Mouse (Mus musculus) ovary, postnatal 10 days (tissue): ENCODE results near the gene Mrpl16.

ENCODE experiments used
- DNase-seq: peaks from one replicate; pipeline ENCODE4 v3.0.0; 2022; ENCODE audit warnings: low spot score

Gene Mrpl16

DNA sequence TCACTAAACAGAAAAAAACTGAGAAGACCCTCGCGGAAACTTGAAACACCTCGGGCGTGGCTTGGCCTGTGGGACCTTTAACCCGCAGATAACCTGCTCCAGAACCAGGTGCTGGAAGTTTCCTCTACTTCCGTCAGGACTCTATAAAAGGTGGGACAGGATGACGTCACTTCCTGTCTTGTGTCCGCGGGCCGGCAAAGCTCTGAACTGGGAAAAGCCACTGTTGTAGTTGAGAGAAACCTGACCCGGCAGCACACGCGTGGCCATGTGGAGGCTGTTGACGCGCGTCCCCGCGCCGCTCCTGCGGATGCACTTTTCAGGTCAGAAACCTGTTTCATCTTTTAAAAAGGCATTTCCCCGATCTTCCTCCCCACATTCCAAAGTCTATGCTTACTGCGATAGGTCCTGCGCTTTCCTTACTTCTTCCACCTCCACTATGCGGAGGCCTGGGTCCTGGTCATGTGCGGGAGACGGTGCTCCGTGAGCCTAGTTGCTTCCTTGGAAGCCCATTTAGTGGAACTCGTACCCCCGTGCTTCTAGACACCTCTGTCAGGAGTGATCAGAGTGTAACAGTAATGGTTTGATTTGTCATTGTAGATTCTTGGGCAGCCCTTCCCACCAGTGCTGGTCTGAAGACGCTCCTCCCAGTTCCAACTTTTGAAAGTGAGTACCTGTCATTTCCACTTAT is at the start of gene Mrpl16:
Mrpl16 (plus strand) TSS at position 187 of the 688 bp plus-strand sequence.
- peak; percentile 67 for DNase-seq

DNA sequence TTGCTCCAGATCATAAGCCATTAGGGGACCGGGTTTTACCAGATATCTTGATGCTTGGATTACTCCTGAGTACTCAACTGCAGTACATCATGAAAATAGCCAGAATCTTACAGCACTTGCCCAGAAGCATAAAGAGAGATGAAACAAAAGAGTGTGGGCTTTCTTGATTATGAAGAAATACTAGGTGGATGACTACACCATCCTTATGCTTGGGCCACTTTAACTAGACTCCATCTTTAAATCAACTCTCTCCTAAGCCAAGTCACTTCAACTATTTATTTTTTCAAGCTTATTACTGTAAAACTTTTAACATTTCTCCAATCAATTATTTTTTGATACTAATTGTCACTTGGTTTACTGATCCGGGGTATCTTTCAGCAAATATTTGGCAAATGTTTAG is 46.3 kb upstream of the Mrpl16 start:
- no peak for DNase-seq

DNA sequence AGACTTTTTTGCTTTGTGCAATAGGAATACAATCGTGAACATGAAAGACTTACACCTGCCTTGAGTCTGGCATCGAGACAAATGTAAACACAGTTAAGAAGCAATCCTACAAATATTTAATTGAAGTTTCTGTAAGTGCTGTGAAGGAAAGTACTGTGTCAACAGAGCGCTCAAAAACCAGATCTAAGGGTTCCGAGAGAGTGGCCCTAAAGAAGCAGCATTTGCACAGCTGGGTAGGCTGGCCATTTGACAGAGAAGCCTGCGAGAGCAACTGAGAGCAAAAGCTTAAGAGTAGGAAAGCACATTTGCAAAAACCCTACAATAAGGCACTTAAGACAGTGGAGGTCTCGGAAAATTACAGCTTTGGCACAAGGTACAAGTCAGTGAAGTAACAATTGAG is 45.9 kb upstream of the Mrpl16 start:
- DNase-seq, result no peak

DNA sequence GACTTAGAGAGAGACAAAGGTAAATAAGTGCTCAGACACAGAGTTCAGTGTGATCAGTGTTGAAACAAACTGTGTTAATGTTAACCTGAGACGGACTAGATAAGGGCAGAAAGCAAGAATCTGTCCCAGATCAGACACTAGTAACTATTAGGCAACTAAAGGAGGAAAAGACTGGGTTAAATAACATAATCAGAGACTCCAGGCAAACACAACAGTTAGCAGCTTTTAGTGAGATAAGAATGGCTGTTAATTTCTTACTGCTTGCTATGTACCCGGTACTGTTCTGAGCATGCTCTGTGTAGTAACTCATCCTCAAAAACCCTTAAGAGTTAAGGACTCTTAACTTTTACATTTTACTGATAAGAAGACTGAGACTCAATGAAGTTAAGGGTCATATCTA is 44.3 kb upstream of the Mrpl16 start:
- no peak for DNase-seq

DNA sequence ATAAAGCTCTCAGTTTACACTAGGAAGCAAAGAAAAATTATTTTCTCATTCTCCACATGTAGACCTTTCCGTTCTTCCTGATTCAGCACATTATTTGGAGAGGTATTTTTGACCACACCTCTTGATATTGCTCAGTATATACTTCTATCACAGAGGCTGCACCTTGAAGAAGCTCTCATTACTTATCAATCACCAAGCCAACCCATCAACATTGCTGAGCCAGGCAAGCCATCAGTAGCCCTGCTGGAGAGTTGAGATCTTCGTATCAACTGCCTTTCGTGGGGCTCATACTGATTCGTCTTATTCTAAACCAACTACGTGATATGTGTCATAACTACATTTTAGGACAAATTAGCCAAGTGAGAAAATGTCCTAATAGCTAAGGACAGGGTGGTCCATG is 42.9 kb upstream of the Mrpl16 start:
- DNase-seq, result no peak

DNA sequence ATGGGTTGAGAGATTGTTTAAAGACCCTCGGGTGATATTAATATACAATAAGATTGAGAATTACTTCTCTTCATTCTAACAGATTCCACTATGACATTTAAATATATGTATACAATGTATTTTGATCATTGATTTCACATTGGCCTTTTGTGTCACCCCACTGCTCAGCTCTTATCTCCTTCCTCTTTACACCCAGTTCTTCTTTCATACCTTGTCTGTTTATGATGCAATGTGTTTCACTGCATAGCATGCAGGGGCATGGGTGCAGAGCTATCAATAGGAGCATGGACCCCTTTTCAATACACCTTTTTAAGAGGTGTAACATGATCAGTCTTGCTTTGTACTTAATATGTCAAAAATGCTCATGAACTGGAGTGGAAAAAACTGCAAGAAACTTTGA is 39.9 kb upstream of the Mrpl16 start:
- no peak for DNase-seq

DNA sequence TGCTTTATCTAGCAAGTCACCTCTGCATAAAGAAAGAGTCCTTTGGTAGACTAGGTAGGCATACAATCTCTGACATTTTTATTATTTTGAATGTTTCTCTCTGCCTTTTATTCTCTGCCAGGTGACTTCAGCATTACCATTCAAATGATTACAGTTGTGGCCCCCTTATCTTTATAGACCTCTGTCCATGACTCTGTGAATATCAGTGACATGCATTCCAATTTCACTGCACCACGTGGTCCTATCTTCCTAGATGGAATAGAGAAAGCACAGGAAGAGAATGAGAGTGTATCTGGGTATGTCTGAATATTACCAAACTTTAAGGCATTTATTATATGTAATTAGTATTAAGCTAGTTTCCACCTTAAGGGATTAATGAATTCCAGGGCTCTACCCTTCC is 33.7 kb upstream of the Mrpl16 start:
- DNase-seq, result no peak

DNA sequence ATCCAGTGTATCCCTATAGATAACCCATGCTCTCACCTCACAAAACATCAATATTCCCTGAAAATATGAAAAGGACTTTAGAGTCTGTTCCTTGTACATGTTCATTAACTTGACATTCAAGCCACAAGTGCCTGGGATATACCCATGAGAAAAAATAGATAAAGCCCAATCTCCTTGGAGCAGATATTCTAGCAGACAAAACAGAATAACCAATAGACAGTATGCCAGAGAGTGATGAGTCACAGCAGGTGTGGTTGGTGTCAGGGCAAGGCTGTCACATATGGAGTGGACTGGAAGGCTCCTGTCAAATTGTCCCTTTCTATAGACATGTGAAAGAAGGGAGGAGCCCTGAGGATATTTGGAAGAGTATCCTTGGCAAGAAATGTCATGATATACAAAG is 24.5 kb upstream of the Mrpl16 start:
- no peak for DNase-seq

DNA sequence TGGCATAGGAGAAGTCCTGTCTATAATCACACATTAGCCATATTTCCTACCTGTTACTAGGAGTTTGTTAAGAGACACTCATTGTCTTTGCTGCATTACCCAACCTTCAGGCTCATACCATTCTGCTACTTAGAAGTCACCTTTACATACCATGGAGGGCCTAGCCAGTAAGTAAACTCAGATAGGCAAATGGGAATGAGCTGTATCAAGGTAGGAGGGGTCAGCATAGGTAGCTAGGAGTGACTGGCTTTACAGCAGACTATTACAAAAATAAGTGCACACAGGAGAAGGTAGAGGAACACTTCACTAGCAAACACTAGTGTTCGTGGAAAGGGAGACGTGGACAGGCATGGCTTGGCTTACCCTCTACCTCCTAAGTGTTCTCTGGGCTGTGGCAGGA is 22.9 kb upstream of the Mrpl16 start, which contains the start of gene Gif:
Gif (plus strand) TSS at position 257 of the 400 bp plus-strand sequence.
- no peak for DNase-seq

DNA sequence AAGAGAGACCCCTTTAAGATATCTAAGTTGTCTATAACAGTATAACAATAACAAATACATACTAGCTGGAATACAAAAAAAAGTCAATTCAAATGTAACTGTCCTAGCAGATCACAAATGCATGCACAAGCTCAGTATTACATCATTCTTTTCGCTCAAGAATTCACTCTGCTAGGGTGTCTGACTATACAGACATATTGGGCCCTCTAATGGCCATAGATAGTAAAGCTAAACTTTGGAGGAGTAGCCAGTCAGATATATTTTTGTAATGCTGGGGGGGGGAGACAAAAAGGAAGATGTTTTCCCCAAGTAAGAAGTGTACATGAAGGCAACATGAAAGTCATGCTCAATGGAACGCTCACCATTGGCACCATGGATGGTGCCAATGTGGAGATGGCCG is 5.1 kb upstream of the Mrpl16 start:
- DNase-seq, result no peak

DNA sequence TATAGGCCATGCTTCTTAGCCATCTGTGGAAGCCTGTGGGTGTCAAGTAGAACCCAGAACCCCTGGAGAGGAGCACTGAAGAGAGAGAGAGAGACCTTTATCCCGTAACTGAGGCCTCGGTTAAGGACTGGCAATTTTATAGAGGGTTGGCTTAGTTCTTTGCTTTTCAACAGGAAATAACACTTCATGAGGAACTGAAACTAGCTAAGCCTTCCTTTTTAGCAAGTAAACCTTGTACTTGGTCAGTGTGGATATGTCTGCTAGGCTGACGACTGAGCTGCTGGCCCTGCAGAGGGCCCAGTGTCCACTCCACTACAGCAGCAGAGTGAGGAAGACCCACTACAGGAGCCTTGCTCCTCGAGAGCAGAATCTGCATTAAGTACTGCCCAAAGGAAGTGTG is 3.8 kb upstream of the Mrpl16 start:
- DNase-seq, result no peak

DNA sequence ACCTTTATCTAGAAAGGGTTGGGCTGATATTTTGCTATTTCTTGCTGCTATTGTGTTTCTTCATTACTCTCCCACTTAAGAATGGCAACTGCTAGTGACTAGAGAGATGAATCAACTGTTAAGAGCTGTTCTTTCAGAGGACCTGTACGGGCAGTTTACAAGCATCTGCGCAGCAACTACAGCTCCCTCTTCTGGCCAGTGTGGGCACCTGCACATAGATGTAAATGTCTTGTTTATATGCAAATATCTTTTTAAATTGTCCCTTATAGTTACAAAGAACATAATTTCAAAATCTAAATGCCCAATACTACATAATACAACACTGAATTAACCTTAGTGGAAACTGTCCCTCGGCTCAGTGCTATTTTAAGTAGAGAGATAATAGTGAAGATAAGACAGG is 2.0 kb upstream of the Mrpl16 start:
- no peak for DNase-seq

DNA sequence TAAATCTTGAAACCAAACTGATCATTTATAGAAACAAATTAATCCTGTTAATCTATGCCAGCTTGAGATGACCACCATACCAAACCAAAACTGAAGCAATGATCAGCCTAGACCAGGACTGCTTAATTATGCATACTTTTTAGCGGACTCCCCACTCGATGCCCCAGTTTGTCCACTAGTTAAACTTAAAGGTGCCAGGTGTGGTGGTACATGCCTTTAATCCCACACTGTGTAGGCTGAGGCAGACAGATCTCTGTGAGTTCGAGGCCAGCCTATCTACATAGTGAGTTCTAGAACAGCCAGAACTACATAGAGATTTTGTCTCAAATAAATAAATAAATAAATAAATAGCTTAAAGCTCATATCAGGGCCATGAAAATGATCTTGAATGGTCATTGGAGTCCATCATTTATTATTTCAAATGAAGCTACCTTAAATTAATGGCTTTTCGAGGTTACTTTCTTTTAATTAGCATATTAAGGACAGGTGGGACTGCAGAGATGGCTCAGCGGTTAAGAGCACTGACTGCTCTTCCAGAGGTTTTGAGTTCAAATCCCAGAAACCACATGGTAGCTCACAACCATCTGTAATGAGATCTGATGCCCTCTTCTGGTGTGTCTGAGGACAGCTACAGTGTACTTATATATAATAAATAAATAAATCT is 802 bp upstream of the Mrpl16 start:
- no peak for DNase-seq

DNA sequence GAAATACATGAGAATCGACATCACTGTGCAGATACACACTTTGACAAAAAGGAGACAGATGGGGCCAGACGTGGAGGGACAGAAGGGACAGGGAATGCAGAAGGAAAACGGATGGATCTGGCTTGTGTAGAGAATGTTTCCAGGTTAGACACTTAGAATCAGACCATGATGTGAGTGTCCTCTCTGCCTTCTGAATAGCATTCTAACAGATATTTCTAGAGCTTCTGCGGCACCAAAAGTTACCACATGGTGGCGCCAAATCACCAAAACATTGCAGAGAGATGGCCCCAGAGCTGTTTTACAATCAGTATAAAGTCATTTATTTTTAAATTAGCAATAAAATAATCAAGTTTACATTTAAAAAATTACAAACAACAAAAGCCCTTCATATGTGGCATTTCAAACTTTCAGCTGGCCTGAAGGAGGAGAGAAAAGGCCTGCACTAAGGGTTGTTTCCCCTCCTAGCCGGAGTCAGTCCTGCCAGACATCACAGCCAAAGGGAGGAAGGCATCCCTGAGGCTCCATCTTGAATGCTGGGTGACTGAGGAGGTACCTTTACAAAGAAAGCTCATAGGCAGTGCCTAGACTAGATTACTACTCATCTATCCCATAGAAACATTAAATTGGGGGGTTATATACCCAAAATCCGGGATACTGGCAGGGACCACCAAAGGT is 7.1 kb downstream of the Mrpl16 start:
- peak; percentile 19 for DNase-seq

DNA sequence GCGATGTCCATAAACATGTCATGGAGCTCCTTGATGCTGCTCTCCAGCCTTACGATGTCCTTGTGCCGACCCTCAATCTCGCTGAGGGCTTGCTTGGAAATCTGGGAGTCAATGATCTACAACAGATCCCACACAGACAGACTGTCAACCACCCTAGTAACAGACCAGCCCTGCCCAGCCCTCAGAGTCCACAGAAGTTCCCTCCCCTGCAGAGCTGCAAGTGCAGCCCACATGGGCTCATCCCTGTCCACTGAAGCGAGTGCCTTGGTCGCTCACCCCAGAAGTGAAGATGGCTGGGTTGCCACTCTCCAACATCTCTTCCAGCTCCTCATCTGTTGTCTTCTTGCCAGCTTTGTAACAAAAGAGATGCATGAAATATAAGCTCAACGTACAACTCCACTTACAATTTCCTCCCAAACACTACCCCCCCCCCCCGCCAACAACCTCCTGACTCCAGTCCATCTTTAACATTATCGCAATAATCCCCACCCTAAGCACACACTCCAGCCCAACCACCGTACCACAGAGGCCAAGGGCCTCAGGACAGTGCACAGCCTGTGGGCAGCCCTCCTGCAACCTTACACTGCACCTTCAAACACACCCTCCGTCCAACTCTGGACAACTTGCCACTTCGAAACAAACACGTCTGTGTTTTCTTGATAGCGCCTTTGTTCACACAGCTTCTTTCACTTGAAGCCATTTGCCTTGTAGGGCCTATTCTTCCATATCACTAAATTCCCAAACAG is 15.4 kb downstream of the Mrpl16 start:
- DNase-seq, result no peak

DNA sequence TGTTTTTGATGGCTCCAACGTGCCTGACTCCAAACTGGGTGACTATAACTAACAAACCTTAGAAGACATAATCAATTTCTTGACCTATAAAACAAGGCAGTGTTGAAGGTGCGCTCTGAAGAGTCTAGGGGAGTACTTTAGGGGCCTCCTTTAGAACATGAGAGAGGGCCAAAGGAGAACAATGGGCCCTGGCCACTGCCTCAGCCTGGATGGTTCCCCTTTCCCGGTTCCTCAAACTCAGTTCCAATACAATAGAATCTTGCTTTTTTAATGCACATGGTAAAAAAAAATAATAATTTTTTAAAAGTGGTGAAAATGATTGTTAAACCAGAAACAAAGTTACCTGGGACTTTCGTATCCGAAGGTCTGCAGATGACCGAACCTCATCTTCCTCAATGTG is 17.6 kb downstream of the Mrpl16 start:
- no peak for DNase-seq

DNA sequence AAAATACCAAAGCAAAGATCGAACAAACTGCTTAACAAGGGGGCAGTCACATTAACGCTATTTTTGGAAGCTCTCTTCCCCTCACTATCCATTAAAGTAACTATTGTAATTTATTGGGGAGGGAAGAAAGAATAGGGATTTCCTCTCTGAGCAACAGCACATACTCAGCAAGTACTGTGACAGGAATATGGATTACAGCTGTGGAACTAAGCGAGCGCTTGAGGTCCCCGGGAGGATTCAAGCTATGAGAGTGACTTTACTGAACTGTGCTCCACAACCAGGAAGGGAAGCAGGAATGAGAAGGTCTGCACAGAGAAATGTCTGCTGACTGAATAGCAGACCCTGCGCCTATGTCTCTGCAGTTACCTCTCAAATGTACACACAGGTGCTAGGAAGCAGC is 18.7 kb downstream of the Mrpl16 start:
- no peak for DNase-seq

DNA sequence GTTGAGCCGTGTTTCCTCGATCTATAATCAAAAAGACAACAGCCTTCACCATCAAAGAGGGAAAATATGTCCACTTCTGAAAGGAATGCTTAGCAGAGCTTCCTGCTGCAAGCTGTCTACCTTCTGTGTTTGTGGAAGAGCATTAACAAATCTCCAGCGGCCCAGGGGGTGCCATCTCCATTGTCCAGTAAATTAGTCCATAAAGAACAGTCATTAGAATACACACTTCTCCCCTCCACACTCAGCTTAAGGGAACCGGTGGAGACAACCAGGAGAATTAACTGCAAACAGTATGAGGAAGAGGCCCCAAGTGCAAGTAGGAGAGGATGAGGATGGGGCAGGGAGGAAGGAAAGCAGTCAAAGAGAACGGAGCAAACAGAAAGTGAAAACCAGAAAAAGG is 21.6 kb downstream of the Mrpl16 start:
- DNase-seq, result no peak

DNA sequence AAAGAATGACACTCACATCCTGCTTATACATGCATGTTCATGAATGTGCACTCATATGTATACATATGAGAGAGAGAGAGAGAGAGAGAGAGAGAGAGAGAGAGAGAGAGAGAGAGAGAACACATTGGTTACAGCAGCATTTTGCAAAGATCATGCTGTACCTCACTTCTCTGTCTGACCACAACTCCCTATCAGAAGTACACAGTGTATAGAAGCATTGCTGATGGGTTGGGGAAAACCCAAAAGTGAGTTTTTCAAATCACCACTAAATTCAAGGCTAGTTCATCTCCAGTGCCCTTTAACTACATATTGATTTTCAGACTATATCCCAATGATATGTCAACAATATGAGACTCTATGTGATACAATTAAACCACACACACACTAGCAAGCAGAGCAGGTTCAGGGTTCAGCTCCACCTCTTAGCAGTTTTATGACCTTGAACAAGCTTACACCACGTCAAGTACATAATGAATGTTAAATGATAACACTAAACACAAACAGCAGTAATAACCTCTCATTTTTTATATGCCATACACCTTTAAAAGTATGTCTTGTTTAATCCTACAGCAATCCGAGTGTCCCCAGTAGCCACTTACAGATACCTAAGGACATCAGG is 23.7 kb downstream of the Mrpl16 start:
- DNase-seq, result no peak

DNA sequence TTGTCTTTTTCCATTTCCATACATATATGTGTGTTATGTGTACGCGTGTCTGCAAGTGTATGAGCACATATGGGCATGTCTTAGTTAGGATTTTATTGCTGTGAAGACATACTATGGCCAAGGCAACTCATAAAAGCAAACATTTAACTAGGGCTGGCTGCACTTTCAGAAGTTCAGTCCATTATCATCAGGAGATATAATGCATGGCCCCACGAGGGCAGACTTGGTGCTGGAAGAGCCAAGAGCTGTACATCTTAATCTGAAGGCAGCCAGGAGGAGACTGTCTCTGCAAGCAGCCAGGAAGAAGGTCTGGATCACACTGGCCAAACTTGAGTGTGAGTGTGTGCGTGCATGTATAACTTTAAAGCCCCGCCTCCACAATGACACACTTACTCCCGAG is 24.3 kb downstream of the Mrpl16 start:
- no peak for DNase-seq

DNA sequence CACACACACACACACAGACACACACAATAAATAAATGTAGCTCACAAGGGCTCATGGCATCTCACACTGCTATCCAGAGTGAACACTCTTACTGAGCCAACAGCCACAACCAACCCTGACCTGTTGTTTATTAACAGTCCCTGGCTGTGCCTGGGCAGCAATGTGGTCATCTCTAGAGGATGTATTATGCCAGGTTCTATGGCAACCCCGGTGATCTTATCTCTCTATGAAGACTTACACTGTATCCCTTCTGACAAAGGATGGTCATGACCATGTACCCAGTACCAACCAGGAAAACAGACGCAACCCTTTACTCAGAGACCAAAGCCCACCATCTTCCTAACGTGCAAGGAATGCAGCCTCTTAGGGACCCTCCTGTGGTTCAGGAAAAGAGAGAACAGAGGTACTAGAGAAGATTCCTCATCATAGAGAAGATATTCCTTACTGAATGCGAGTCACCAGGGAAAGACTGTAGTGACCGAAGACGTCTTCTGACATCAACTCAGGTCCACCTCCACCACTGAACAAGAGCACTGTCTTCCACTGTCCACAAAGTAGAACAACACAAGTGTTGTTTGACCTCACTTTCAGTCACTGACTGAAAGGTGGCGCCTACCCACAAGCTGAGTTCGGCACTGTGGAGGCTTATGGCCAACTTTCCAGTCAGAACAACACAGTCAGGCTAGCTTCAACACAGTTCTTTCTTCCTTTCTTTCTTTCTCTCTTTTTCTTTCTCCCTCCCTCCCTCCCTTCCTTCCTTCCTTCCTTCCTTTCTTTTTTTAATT is 30.5 kb downstream of the Mrpl16 start:
- no peak for DNase-seq
